Mouse (Mus musculus): ENCODE results near the gene Eif3g. TPM values are rescaled to one million over a fixed set of nuclear protein-coding genes. Genes with fewer than 3 reads are reported as not detected.

The Eif3g gene
- total RNA-seq (2015) (88.4 and 102 TPM in 2 replicates), total RNA-seq (2017) (79.0 and 80.6 TPM in 2 replicates)

GRCm38 (mm10) chr9:20898511-20899073 lies at the start of gene Eif3g:
Eif3g (minus strand) TSS chr9:20898623.
- ATAC-seq (ENCODE audit: poor library complexity, severe bottlenecking), result peak; percentile 96

- peak; percentile 65 for ATAC-seq (ENCODE audit: poor library complexity, severe bottlenecking)
Observed at GRCm38 (mm10) chr9:20946066-20946880, 47.9 kb upstream of the Eif3g start.

- ATAC-seq (ENCODE audit: poor library complexity, severe bottlenecking), result no peak
Observed at GRCm38 (mm10) chr9:20944697-20945370, 46.4 kb upstream of the Eif3g start.

DNA sequence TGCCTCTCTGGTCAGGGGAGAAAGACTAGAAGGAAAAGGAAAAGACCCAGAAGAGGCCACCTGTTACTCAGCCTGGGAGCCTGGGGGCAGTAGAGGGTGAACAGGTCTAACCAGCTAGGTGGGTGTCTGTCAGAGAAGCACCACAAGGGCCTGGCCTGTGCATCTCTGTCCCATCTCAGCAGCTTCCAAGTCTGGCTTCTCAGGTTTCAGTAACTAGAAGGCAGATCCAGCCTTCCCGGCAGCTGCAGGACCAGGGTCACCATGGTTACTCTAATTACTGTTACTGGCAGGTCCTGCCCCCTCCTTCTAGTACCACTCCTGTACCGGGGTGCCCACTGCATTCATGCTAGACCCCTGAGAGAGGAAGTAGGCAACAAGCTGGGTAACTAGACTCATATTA lies 45.5 kb upstream of the Eif3g start:
- no peak for ATAC-seq (ENCODE audit: poor library complexity, severe bottlenecking)

DNA sequence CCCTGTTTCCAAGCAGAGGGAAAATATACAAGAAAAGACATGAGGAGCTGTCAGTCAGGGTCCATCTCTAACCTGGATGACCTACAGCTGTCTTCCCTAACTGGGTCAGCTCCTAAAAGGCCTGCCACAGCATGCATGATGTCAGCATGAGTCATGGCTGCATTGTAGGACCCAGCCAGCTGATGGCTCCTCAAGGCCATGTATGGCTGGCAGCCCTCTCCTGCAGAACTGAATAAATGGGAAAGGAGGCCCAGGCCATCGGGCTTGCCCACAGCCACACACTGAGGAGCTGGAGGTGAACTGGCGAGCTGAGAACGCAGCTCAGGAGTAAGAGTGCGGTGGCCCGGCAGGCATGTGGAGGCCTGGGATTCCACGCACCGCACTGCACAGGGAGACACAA lies 45.0 kb upstream of the Eif3g start:
- no peak for ATAC-seq (ENCODE audit: poor library complexity, severe bottlenecking)

GRCm38 (mm10) chr9:20923258-20923657 lies 24.8 kb upstream of the Eif3g start:
- ATAC-seq (ENCODE audit: poor library complexity, severe bottlenecking), result no peak

- ATAC-seq (ENCODE audit: poor library complexity, severe bottlenecking), result peak; percentile 78
Observed at GRCm38 (mm10) chr9:20916160-20916559, 17.7 kb upstream of the Eif3g start.

- no peak for ATAC-seq (ENCODE audit: poor library complexity, severe bottlenecking)
Observed at GRCm38 (mm10) chr9:20909948-20910347, 11.5 kb upstream of the Eif3g start.

GRCm38 (mm10) chr9:20902174-20902491 lies 3.7 kb upstream of the Eif3g start:
- ATAC-seq (ENCODE audit: poor library complexity, severe bottlenecking), result no peak

- ATAC-seq (ENCODE audit: poor library complexity, severe bottlenecking), result peak; percentile 41; the same call in 1 of the 2 replicates
Observed at GRCm38 (mm10) chr9:20901466-20902173, 3.2 kb upstream of the Eif3g start.

DNA sequence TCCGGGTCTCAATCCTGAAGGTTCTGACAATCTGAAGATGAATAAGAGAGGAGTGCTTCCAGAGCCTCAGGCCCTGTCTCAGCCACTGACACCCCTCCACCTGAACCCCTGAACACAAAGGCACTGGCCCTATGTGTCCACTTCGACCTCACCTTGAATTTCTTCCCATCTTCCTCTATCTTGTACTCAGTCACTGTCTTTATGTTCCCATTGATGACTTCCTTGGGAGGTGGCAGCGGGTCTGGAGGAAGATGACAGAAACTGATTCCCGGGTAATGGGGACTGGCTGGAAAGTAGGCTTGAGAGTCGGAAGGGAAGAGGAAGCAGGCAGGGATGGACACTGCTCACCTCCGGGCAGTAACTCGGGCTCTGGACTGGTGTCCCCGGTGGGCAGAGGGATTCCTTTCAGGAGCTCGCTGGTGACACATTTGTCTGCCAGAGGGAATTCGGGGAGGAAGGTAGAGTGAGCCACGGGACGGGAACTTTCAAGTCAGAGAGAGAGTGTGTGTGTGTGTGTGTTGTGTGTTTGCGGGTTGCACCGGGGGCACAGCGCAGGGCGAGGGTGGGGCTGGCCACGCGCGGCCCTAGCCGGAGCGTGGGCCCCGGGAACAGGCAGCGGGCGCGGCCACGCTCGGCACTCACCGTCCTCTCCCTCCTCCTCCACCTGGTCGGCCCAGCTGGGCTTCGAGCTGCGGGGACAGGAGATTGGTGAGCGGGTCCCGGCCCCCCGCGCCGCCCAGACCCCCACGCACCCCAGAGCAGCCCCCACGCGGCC lies 500 bp downstream of the Eif3g start:
- 0 out of 2 replicates have a peak, but pooled peaks have one; percentile 8 for ATAC-seq (ENCODE audit: poor library complexity, severe bottlenecking)

- no peak for ATAC-seq (ENCODE audit: poor library complexity, severe bottlenecking)
Observed at GRCm38 (mm10) chr9:20895382-20895781, 3.0 kb downstream of the Eif3g start.

DNA sequence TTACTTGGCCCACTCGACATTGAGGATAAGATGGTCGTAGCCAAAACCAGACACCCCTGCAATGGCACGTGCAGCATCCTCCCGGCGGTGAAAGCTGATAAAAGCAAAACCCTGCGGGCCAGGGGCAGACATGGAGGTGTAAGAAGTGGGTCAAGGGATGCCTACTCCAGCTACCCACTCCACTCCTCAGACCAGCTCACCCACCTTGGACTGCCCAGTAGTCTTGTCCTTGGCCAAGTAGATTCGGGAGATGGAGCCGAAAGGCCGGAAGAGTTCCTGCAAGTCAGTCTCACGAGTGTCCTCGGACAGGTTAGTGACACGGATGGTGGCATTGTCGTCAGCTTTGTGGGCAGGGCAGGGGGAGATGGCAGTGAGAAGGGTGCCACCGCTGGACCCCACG lies 3.8 kb downstream of the Eif3g start:
- ATAC-seq (ENCODE audit: poor library complexity, severe bottlenecking), result no peak

- no peak for ATAC-seq (ENCODE audit: poor library complexity, severe bottlenecking)
Observed at GRCm38 (mm10) chr9:20893590-20894343, 4.7 kb downstream of the Eif3g start.

DNA sequence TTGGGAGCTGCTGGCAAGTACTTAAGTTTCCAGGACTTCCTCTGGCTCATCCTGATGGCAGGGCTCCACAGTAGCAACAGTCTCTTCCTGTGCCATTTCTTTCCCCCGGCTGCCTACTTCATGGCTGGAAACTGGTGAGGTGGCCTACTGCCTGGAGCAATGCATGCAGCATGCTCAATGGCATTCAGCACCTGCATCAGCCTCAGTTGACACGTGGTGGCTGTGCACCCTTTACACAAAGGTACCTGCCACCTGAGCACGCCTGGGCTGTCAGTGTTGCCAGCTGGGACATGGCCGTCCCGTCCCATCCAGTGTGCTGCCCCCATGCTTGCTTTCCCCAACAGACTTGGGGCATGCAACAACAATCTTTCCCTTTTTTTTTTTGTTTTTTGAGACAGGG lies 5.4 kb downstream of the Eif3g start:
- no peak for ATAC-seq (ENCODE audit: poor library complexity, severe bottlenecking)

DNA sequence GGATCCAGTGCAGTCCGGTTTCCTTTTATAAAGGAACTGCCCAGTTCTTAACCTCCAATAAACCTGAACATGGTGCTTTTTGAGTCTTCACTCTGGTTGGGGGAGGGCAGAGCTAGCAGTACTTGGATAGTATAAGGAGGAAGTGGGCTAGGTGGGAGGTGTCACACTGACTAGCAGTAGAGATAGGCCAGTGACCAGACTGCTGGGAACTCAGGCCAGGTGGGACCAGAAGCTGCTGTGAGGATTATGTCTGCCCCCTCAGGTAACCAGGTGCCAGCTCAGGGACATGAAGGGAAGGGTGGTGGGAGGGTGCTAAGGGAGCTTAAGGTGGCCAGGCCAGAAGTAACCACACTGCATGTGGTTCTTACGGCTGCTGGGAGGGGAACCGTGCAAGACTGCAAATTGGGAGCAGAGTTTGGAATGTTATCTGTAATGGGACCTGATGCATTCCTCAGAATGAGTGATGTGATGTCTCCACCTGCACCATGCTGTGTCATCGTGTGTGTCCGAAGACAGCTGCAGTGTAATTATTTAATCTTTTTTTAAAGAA lies 6.2 kb downstream of the Eif3g start:
- no peak for ATAC-seq (ENCODE audit: poor library complexity, severe bottlenecking)

DNA sequence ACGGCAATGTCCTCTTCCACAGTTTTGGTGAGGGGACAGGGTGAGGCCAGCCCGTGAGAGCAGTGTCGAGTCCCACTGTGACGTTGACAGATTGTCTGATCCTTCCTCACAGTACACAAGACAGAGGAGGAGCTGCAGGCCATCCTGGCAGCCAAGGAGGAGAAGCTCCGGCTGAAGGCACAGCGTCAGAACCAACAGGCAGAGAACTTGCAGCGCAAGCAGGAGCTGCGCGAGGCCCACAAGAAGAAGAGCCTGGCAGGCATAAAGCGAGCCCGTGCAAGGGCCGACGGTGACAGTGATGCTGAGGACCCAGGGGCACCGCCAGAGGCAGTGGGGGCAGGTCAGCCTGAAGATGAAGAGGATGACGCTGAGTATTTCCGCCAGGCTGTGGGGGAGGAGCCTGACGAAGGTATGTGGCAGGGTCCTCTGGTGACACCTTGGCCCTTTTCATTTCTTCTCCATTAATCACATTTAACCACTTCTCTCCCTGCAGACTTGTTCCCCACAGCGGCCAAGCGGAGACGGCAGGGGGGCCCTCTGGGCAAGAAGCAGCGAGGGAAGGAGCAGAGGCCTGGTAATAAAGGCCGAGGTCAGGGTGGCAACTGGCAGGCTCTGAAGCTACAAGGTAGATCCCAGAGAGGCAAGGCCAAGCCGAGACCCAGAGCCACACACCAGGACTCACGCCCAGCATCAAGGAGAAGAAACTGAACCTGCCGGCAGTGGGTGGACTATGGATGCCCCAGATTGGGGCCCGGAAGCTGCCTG lies 6.9 kb downstream of the Eif3g start:
- ATAC-seq (ENCODE audit: poor library complexity, severe bottlenecking), result no peak

GRCm38 (mm10) chr9:20890411-20890810 lies 8.0 kb downstream of the Eif3g start:
- no peak for ATAC-seq (ENCODE audit: poor library complexity, severe bottlenecking)

All from megakaryocyte, adult 5-6 weeks (primary cell).